Mouse (Mus musculus): ENCODE data around the gene Mrgprb8. TPM values are rescaled to one million over a fixed set of nuclear protein-coding genes. Genes with fewer than 3 reads are reported as not detected.
"Not testable (repeated sequence)": the region's sequence is repeated elsewhere in the genome, so short reads cannot be mapped to it uniquely, and the experiment has no call there.

Gene Mrgprb8
- not detected for total RNA-seq (2021)
- polyA plus RNA-seq (2012; rRNA removed): not detected in 2 replicates
- long read RNA-seq: 0 reads

DNA sequence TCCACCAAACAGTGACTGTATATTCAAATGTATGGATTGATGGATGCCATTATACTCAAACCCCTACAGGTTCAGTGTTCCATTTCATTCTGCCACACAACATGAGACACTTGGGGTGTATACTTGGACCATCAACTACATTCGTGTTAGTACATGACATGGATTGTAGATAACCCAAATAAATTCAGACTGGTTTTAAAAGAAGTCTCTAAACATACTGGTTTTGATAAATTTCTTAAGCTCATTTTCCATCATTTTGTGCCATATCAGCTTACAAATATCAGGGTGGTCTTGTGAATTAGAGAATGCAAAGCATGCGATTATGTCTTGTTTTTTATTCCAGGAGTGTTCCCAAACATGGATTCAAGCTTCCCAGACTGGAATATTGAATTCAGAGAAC, at the start of gene Mrgprb8:
TSS of gene Mrgprb8 (plus strand) at position 301 of the 400 bp plus-strand sequence.
- DNase-seq: no peak

- DNase-seq: not testable (repeated sequence)
These were observed 47.6 kb downstream of the Mrgprb8 start for GRCm38 (mm10) chr7:48435936-48436335.

DNA sequence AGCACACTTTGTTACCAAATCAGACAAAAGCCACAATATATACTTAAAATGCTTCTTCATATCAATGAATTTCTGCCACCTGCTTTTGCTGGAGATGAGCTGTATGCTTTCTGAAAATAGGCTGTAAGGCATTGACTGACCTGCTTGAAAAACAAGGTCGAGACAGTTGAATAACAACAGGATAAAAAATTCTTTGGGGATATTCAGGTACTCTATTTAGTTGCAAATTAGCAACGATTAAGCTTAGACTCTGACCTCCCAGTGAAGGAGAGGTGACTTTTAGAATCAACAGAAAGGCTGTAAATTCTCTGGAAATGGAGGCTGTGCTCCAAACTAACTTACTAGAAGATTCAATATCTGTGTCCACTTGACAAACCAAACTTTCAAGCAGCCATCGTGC, 48.3 kb downstream of the Mrgprb8 start:
- DNase-seq: no peak

Other genes starting within 250 kb of the Mrgprb8 start
- gene Mrgprb5, start 219.5 kb upstream of the Mrgprb8 start, total RNA-seq (2021): not detected
- gene Mrgprb5, start 219.5 kb upstream of the Mrgprb8 start, polyA plus RNA-seq (2012; rRNA removed): not detected in 2 replicates
- gene Mrgprb4, start 189.2 kb upstream of the Mrgprb8 start, total RNA-seq (2021): not detected
- not detected in 2 replicates for gene Mrgprb4, start 189.2 kb upstream of the Mrgprb8 start, polyA plus RNA-seq (2012; rRNA removed)
- gene Mrgprb1, start 67.8 kb downstream of the Mrgprb8 start, total RNA-seq (2021): under 1 TPM; 0.10 to 0.12 TPM
- 0.09 TPM in 1 of 2 replicates, not detected in the other for gene Mrgprb1, start 67.8 kb downstream of the Mrgprb8 start, polyA plus RNA-seq (2012; rRNA removed)
- gene Mrgprx2, start 110.8 kb downstream of the Mrgprb8 start, total RNA-seq (2021): not detected
- not detected in 2 replicates for gene Mrgprx2, start 110.8 kb downstream of the Mrgprb8 start, polyA plus RNA-seq (2012; rRNA removed)
- not detected for gene Mrgprb2, start 169.6 kb downstream of the Mrgprb8 start, total RNA-seq (2021)
- gene Mrgprb2, start 169.6 kb downstream of the Mrgprb8 start, polyA plus RNA-seq (2012; rRNA removed): 0.04 TPM in 1 of 2 replicates, not detected in the other

All from adrenal gland, adult 2 months (tissue).